Mouse (Mus musculus) right cerebral cortex, postnatal 10 days (tissue): Measurements from ENCODE around the gene Dll3.

Source experiments
- DNase-seq, 2 experiments: peaks; one replicate each; pipeline ENCODE4 v3.0.0; 2021; ENCODE audit warnings: low spot score in 2 of 2

Gene Dll3

GRCm38 (mm10) chr7:28309737-28310136 lies 7.7 kb upstream of the Dll3 start:
- no peak for DNase-seq

GRCm38 (mm10) chr7:28306216-28306615 lies 4.2 kb upstream of the Dll3 start:
- no peak for DNase-seq

GRCm38 (mm10) chr7:28305641-28306040 lies 3.6 kb upstream of the Dll3 start:
- DNase-seq, result no peak

- DNase-seq, result peak; percentile 58 to 65
Observed at GRCm38 (mm10) chr7:28298837-28299625, 3.0 kb downstream of the Dll3 start.

GRCm38 (mm10) chr7:28294481-28294880 lies 7.6 kb downstream of the Dll3 start:
- peak; percentile 84 to 89 for DNase-seq

- peak; percentile 78 to 79 for DNase-seq
Observed at GRCm38 (mm10) chr7:28290638-28291590, 11.1 kb downstream of the Dll3 start, which contains the start of gene Selenov. Gene Selenov, minus strand, starts transcription at chr7:28291186.

GRCm38 (mm10) chr7:28290165-28290564 lies 11.9 kb downstream of the Dll3 start:
- DNase-seq, result peak in 1 of 2 experiments; percentile 55

- DNase-seq, result no peak
Observed at GRCm38 (mm10) chr7:28280630-28281029, 21.4 kb downstream of the Dll3 start.

GRCm38 (mm10) chr7:28278279-28278652 lies 23.8 kb downstream of the Dll3 start:
- DNase-seq, result no peak

- peak; percentile 95 to 97 for DNase-seq
Observed at GRCm38 (mm10) chr7:28277615-28278278, 24.3 kb downstream of the Dll3 start, which contains the start of gene Eid2b. Gene Eid2b, plus strand, starts transcription at chr7:28277739.

- no peak for DNase-seq
Observed at GRCm38 (mm10) chr7:28277237-28277614, 24.8 kb downstream of the Dll3 start.

- no peak for DNase-seq
Observed at GRCm38 (mm10) chr7:28271761-28272160, 30.3 kb downstream of the Dll3 start.

GRCm38 (mm10) chr7:28269355-28269754 lies 32.7 kb downstream of the Dll3 start:
- DNase-seq, result no peak

GRCm38 (mm10) chr7:28268576-28268975 lies 33.5 kb downstream of the Dll3 start:
- DNase-seq, result no peak

GRCm38 (mm10) chr7:28268042-28268531 lies 34.0 kb downstream of the Dll3 start:
- DNase-seq, result peak; percentile 62 to 66

- DNase-seq, result peak; percentile 96
Observed at GRCm38 (mm10) chr7:28267129-28268041, 34.7 kb downstream of the Dll3 start, which contains the start of gene Eid2. Gene Eid2, plus strand, starts transcription at chr7:28267881.

- no peak for DNase-seq
Observed at GRCm38 (mm10) chr7:28265391-28265790, 36.6 kb downstream of the Dll3 start.

GRCm38 (mm10) chr7:28263786-28264185 lies 38.3 kb downstream of the Dll3 start:
- DNase-seq, result peak in 1 of 2 experiments; percentile 58

- no peak for DNase-seq
Observed at GRCm38 (mm10) chr7:28262861-28263260, 39.2 kb downstream of the Dll3 start.

- no peak for DNase-seq
Observed at GRCm38 (mm10) chr7:28255476-28255875, 46.6 kb downstream of the Dll3 start.

- DNase-seq, result no peak
Observed at GRCm38 (mm10) chr7:28254591-28254990, 47.4 kb downstream of the Dll3 start.
